Mouse (Mus musculus): ENCODE measurements around the gene Rb1. TPM values are rescaled to one million over a fixed set of nuclear protein-coding genes. Genes with fewer than 3 reads are reported as not detected.

The Rb1 gene
- polyA plus RNA-seq, 1 experiment: 14.2 TPM

DNA sequence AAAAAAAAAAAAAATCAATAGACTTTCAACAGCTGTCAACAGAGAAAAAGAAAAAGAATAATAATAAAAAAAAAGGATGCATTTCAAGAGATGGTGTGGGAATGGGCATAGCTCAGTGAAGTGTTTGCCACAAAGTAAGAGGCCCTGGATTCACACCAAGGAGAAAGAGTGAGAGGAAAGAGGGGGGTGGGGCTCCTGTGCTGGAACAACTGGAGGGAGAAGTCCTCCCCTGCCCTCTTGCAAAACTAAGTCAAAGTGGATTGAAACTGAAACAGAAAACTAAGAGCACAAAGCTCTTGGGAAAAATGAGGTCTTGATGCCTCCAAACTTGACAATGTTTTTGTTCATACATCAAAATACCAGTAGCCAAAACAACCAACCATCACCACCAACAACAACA, 116.4 kb downstream of the Rb1 start:
- Histone ChIP-seq H3K4me2 (ENCODE audit: low read depth) (no peak overlapping the region), H3ac (ENCODE audit: control insufficient read depth, insufficient read length) (no peak overlapping the region), H3K36me3 (ENCODE audit: control insufficient read depth, insufficient read depth) (peaks cover 19% of the 10 kb centered on the region), H3K4me3 (no peak overlapping the region), H3K27me3 (ENCODE audit: control insufficient read depth, insufficient read depth, insufficient read length) (no peaks in the 10 kb centered on the region), H3K79me2 (ENCODE audit: control insufficient read depth, insufficient read depth) (no peaks in the 10 kb centered on the region)
- TF ChIP-seq POLR2AphosphoS2 (IDR thresholded peaks at IDR 0.05; ENCODE audit: insufficient read length, low read depth): no peak
- no peak for TF ChIP-seq MAX (IDR thresholded peaks at IDR 0.05; ENCODE audit: low read depth)
- TF ChIP-seq MYOG (IDR thresholded peaks at IDR 0.05; ENCODE audit: control insufficient read depth in 1 of 3, insufficient read depth in 1 of 3, insufficient read length in 2 of 3, low read depth in 2 of 3): no peak
- no peak for TF ChIP-seq E2F4 (IDR thresholded peaks at IDR 0.05; ENCODE audit: insufficient read depth)
- no peak for TF ChIP-seq POLR2A (IDR thresholded peaks at IDR 0.05; ENCODE audit: insufficient read length, low read depth)
- TF ChIP-seq CEBPB (IDR thresholded peaks at IDR 0.05; ENCODE audit: insufficient read depth, poor library complexity, severe bottlenecking): no peak
- TF ChIP-seq USF1 (IDR thresholded peaks at IDR 0.05; ENCODE audit: low read depth): no peak
- TF ChIP-seq TCF12 (IDR thresholded peaks at IDR 0.05; ENCODE audit: insufficient read depth, poor library complexity, severe bottlenecking): no peak
- no peak for TF ChIP-seq TCF3 (IDR thresholded peaks at IDR 0.05; ENCODE audit: insufficient read length, low read depth)
- TF ChIP-seq SRF (IDR thresholded peaks at IDR 0.05; ENCODE audit: control insufficient read depth, insufficient read length, low read depth): no peak
- no peak for TF ChIP-seq REST (IDR thresholded peaks at IDR 0.05; ENCODE audit: insufficient read depth, insufficient read length)
- TF ChIP-seq MYOD1 (IDR thresholded peaks at IDR 0.05; ENCODE audit: control insufficient read depth in 1 of 3, insufficient read length in 2 of 3, low read depth in 2 of 3): no peak

DNA sequence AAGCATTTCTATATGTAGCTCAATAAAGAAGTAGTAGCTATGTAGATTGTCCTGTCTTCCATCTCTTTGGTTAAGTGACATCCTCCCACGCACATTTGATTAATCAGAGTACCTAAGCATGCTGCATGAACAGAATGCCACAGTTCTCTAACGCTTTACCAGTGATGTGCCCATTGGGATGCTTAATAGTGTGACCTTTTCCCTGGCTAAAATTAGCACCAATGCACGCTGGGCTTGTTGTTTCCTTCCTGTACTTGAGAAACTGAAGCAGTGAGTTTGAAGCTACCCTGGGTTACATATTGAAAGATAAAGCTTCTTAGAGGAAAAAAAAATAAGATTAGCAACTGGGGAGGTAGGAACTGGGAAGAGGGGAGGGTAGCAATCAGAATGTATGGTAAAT, 121.6 kb downstream of the Rb1 start:
- Histone ChIP-seq H3K79me2 (ENCODE audit: control insufficient read depth, insufficient read depth) (no peaks in the 10 kb centered on the region), H3K4me3 (no peak overlapping the region), H3ac (ENCODE audit: control insufficient read depth, insufficient read length) (no peak overlapping the region), H3K27me3 (ENCODE audit: control insufficient read depth, insufficient read depth, insufficient read length) (no peaks in the 10 kb centered on the region), H3K4me2 (ENCODE audit: low read depth) (no peak overlapping the region), H3K36me3 (ENCODE audit: control insufficient read depth, insufficient read depth) (peaks cover 17% of the 10 kb centered on the region)
- TF ChIP-seq TCF12 (IDR thresholded peaks at IDR 0.05; ENCODE audit: insufficient read depth, poor library complexity, severe bottlenecking) (no peak), POLR2AphosphoS2 (IDR thresholded peaks at IDR 0.05; ENCODE audit: insufficient read length, low read depth) (no peak), POLR2A (IDR thresholded peaks at IDR 0.05; ENCODE audit: insufficient read length, low read depth) (no peak), MYOD1 (IDR thresholded peaks at IDR 0.05; ENCODE audit: control insufficient read depth in 1 of 3, insufficient read length in 2 of 3, low read depth in 2 of 3) (no peak), CEBPB (IDR thresholded peaks at IDR 0.05; ENCODE audit: insufficient read depth, poor library complexity, severe bottlenecking) (no peak), REST (IDR thresholded peaks at IDR 0.05; ENCODE audit: insufficient read depth, insufficient read length) (no peak), TCF3 (IDR thresholded peaks at IDR 0.05; ENCODE audit: insufficient read length, low read depth) (no peak), E2F4 (IDR thresholded peaks at IDR 0.05; ENCODE audit: insufficient read depth) (no peak), MYOG (IDR thresholded peaks at IDR 0.05; ENCODE audit: control insufficient read depth in 1 of 3, insufficient read depth in 1 of 3, insufficient read length in 2 of 3, low read depth in 2 of 3) (no peak), USF1 (IDR thresholded peaks at IDR 0.05; ENCODE audit: low read depth) (no peak), SRF (IDR thresholded peaks at IDR 0.05; ENCODE audit: control insufficient read depth, insufficient read length, low read depth) (no peak)

DNA sequence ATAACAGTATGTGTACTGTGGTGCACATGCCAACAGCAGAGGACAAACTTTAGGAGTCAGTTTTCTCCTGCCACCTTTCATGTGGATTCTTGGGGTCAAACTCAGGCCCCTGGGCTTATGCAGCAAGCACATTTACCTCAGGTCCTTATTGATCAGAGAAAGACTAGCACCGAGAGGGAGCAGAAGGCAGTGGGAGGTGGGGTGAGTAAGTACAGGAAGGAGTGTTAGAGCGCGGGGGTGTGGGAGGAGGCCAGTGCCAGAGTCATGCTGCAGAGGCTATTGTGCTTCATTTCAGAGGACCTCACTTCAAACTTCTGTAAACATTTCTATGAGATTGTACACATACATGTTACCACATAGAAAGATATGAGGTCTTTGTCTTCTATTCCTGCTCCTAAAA, 124.2 kb downstream of the Rb1 start:
- H3K4me3 ChIP-seq: no peak overlapping the region
- no peaks in the 10 kb centered on the region for H3K27me3 ChIP-seq (ENCODE audit: control insufficient read depth, insufficient read depth, insufficient read length)

DNA sequence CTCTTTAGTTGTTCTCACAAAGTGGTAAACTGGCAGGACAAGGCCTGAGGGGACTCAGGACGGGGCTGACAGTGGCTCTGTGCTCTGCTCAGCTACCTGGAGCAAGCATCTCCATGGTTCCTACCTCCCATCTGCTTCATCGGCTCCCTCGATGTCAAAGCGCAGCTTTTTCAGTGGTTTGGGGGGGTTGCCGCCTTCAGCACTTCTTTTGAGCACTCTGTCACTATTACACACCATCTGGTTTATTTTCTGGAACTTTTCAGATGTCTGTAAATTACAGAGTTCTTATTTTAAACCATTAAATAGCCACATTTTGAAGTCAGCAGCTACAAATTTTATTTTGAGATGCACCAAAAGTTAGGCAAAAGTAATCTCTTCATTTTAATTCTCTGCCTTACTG, 126.6 kb downstream of the Rb1 start:
- H3K4me3 ChIP-seq: no peak overlapping the region
- no peaks in the 10 kb centered on the region for H3K79me2 ChIP-seq (ENCODE audit: control insufficient read depth, insufficient read depth)
- TF ChIP-seq SRF (IDR thresholded peaks at IDR 0.05; ENCODE audit: control insufficient read depth, insufficient read length, low read depth) (no peak), MYOG (IDR thresholded peaks at IDR 0.05; ENCODE audit: control insufficient read depth in 1 of 3, insufficient read depth in 1 of 3, insufficient read length in 2 of 3, low read depth in 2 of 3) (no peak), POLR2A (IDR thresholded peaks at IDR 0.05; ENCODE audit: insufficient read length, low read depth) (no peak), TCF3 (IDR thresholded peaks at IDR 0.05; ENCODE audit: insufficient read length, low read depth) (no peak)
- no peaks in the 10 kb centered on the region for H3K27me3 ChIP-seq (ENCODE audit: control insufficient read depth, insufficient read depth, insufficient read length)
- H3ac ChIP-seq (ENCODE audit: control insufficient read depth, insufficient read length): no peak overlapping the region
- no peak overlapping the region for H3K4me2 ChIP-seq (ENCODE audit: low read depth)
- H3K36me3 ChIP-seq (ENCODE audit: control insufficient read depth, insufficient read depth): peaks cover 38% of the 10 kb centered on the region

More for the DNA sequence above, 124.2 kb downstream of the Rb1 start:
- H3K36me3 ChIP-seq (ENCODE audit: control insufficient read depth, insufficient read depth): peaks cover 28% of the 10 kb centered on the region
- H3K4me2 ChIP-seq (ENCODE audit: low read depth): no peak overlapping the region
- no peak overlapping the region for H3ac ChIP-seq (ENCODE audit: control insufficient read depth, insufficient read length)
- no peaks in the 10 kb centered on the region for H3K79me2 ChIP-seq (ENCODE audit: control insufficient read depth, insufficient read depth)
- TF ChIP-seq REST (IDR thresholded peaks at IDR 0.05; ENCODE audit: insufficient read depth, insufficient read length): no peak
- TF ChIP-seq USF1 (IDR thresholded peaks at IDR 0.05; ENCODE audit: low read depth): no peak
- TF ChIP-seq TCF3 (IDR thresholded peaks at IDR 0.05; ENCODE audit: insufficient read length, low read depth): no peak
- no peak for TF ChIP-seq MYOD1 (IDR thresholded peaks at IDR 0.05; ENCODE audit: control insufficient read depth in 1 of 3, insufficient read length in 2 of 3, low read depth in 2 of 3)
- no peak for TF ChIP-seq SRF (IDR thresholded peaks at IDR 0.05; ENCODE audit: control insufficient read depth, insufficient read length, low read depth)
- no peak for TF ChIP-seq POLR2AphosphoS2 (IDR thresholded peaks at IDR 0.05; ENCODE audit: insufficient read length, low read depth)
- no peak for TF ChIP-seq CEBPB (IDR thresholded peaks at IDR 0.05; ENCODE audit: insufficient read depth, poor library complexity, severe bottlenecking)
- no peak for TF ChIP-seq TCF12 (IDR thresholded peaks at IDR 0.05; ENCODE audit: insufficient read depth, poor library complexity, severe bottlenecking)
- no peak for TF ChIP-seq MAX (IDR thresholded peaks at IDR 0.05; ENCODE audit: low read depth)

DNA sequence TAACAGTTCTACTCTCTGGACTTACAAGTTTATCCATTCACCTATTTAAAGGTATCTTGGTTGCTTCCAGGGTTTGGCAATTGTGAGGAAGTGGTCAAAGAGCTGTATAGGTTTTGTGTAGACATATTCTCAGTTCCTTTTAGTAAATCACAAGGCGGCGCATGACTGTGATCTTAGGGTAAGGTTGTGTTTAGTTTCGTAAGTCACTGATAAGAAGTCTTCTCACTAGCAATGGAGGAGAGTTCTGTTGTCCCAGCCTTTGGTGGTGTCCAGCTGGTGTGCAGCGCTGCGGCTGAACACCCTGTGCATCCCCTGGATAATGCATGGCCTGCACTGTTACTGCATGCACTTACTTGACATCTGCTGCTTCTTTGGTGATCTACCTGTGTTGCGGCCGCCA, 138.7 kb downstream of the Rb1 start:
- Histone ChIP-seq H3K36me3 (ENCODE audit: control insufficient read depth, insufficient read depth) (peaks cover 31% of the 10 kb centered on the region), H3K4me2 (ENCODE audit: low read depth) (no peak overlapping the region), H3K4me3 (no peak overlapping the region), H3K79me2 (ENCODE audit: control insufficient read depth, insufficient read depth) (no peaks in the 10 kb centered on the region), H3K27me3 (ENCODE audit: control insufficient read depth, insufficient read depth, insufficient read length) (no peaks in the 10 kb centered on the region), H3ac (ENCODE audit: control insufficient read depth, insufficient read length) (no peak overlapping the region)
- no peak for TF ChIP-seq POLR2AphosphoS2 (IDR thresholded peaks at IDR 0.05; ENCODE audit: insufficient read length, low read depth)
- no peak for TF ChIP-seq REST (IDR thresholded peaks at IDR 0.05; ENCODE audit: insufficient read depth, insufficient read length)
- TF ChIP-seq MAX (IDR thresholded peaks at IDR 0.05; ENCODE audit: low read depth): no peak
- TF ChIP-seq MYOG (IDR thresholded peaks at IDR 0.05; ENCODE audit: control insufficient read depth in 1 of 3, insufficient read depth in 1 of 3, insufficient read length in 2 of 3, low read depth in 2 of 3): no peak
- no peak for TF ChIP-seq CEBPB (IDR thresholded peaks at IDR 0.05; ENCODE audit: insufficient read depth, poor library complexity, severe bottlenecking)
- TF ChIP-seq POLR2A (IDR thresholded peaks at IDR 0.05; ENCODE audit: insufficient read length, low read depth): no peak
